Mouse (Mus musculus) hindbrain, embryonic 12.5 days (tissue): ENCODE measurements at regions not wholly inside any gene's neighbourhood (a gene's known extent, or its start where the extent isn't known, plus 50 kb on each side); places are given as distances from the start of the nearest gene placed in this dataset.
"Not testable (repeated sequence)": the region's sequence is repeated elsewhere in the genome, so short reads cannot be mapped to it uniquely, and the experiment has no call there.

ENCODE experiments used
- ATAC-seq: fragments of 200-750 bp; cut with Nextera tagmentation; 2 replicates; pipeline ENCODE4 v1.8.0; 2017; ENCODE audit warnings: moderate TSS enrichment; ENCODE audit not compliant: low FRiP score
- H3K27ac ChIP-seq: fragments of 300-500 bp; sonication (generic); 2 replicates; pipeline ENCODE4 v1.5.1; 2016; ENCODE audit warnings: mild to moderate bottlenecking
- H3K27me3 ChIP-seq: fragments of 300-500 bp; sonication (generic); 2 replicates; pipeline ENCODE4 v1.6.1; 2016; ENCODE audit warnings: mild to moderate bottlenecking
- H3K36me3 ChIP-seq: fragments of 300-500 bp; sonication (generic); 2 replicates; pipeline ENCODE4 v1.6.1; 2016; ENCODE audit warnings: mild to moderate bottlenecking
- H3K4me1 ChIP-seq: fragments of 300-500 bp; sonication (generic); 2 replicates; pipeline ENCODE4 v1.6.1; 2016
- H3K4me2 ChIP-seq: fragments of 300-500 bp; sonication (generic); replicated peaks from 2 replicates; pipeline ENCODE4 v1.6.1; 2016; ENCODE audit warnings: mild to moderate bottlenecking
- H3K4me3 ChIP-seq: fragments of 300-500 bp; sonication (generic); 2 replicates; pipeline ENCODE4 v1.5.1; 2016; ENCODE audit warnings: mild to moderate bottlenecking
- H3K9ac ChIP-seq: fragments of 300-500 bp; sonication (generic); 2 replicates; pipeline ENCODE4 v1.6.1; 2016; ENCODE audit warnings: mild to moderate bottlenecking, moderate library complexity
- H3K9me3 ChIP-seq: fragments of 300-500 bp; sonication (generic); replicated peaks from 2 replicates; pipeline ENCODE4 v1.6.1; 2016; ENCODE audit warnings: mild to moderate bottlenecking
- WGBS: fragments of 180-500 bp; shearing (Covaris S2); methylation state at CpG from one replicate; pipeline ENCODE4 v1.1.7; 2016; 5-methylcytosine and 5-hydroxymethylcytosine counted together

GRCm38 (mm10) chr12:18207941-18208340 is 306.4 kb upstream of the 5730507C01Rik start:
- ATAC-seq, H3K27ac ChIP-seq: not testable (repeated sequence)
- WGBS, result 97% methylated on average over 1 of the region's 1 CpGs

GRCm38 (mm10) chr12:18216432-18216926 is 297.8 kb upstream of the 5730507C01Rik start:
- H3K4me1 ChIP-seq, H3K36me3 ChIP-seq, H3K9ac ChIP-seq, ATAC-seq, H3K4me3 ChIP-seq, H3K27ac ChIP-seq, H3K27me3 ChIP-seq, H3K4me2 ChIP-seq: not testable (repeated sequence)
- peaks cover 64% of the 10 kb centered on the region for H3K9me3 ChIP-seq
- WGBS, result 89% methylated on average over 16 of the region's 16 CpGs

More at GRCm38 (mm10) chr12:18207941-18208340, 306.4 kb upstream of the 5730507C01Rik start:
- H3K4me3 ChIP-seq, H3K9ac ChIP-seq, H3K36me3 ChIP-seq, H3K4me2 ChIP-seq, H3K4me1 ChIP-seq, H3K27me3 ChIP-seq: not testable (repeated sequence)
- peaks cover 57% of the 10 kb centered on the region for H3K9me3 ChIP-seq

- 81% methylated on average over 6 of the region's 6 CpGs for WGBS
- H3K9me3 ChIP-seq, result peaks cover 72% of the 10 kb centered on the region
- no peak overlapping the region for H3K4me2 ChIP-seq
- no peak overlapping the region for H3K27ac ChIP-seq
- no peaks in the 10 kb centered on the region for H3K27me3 ChIP-seq
- no peak overlapping the region for H3K9ac ChIP-seq
- no peaks in the 10 kb centered on the region for H3K36me3 ChIP-seq
- ATAC-seq, result no peak
- no peaks in the 10 kb centered on the region for H3K4me1 ChIP-seq
- H3K4me3 ChIP-seq, result no peak overlapping the region
Observed at GRCm38 (mm10) chr12:18224516-18224915, 289.8 kb upstream of the 5730507C01Rik start.

GRCm38 (mm10) chr12:18226691-18227090 is 287.6 kb upstream of the 5730507C01Rik start:
- no peaks in the 10 kb centered on the region for H3K36me3 ChIP-seq
- no peak for ATAC-seq
- H3K9me3 ChIP-seq, result peaks cover 79% of the 10 kb centered on the region
- H3K4me1 ChIP-seq, result no peaks in the 10 kb centered on the region
- no peaks in the 10 kb centered on the region for H3K27me3 ChIP-seq
- WGBS, result 84% methylated on average over 10 of the region's 10 CpGs
- H3K27ac ChIP-seq, result no peak overlapping the region
- H3K4me3 ChIP-seq, result no peak overlapping the region
- H3K4me2 ChIP-seq, result no peak overlapping the region
- no peak overlapping the region for H3K9ac ChIP-seq

GRCm38 (mm10) chr12:18231896-18232295 is 282.4 kb upstream of the 5730507C01Rik start:
- not testable (repeated sequence) for ATAC-seq
- peaks cover 52% of the 10 kb centered on the region for H3K9me3 ChIP-seq

GRCm38 (mm10) chr12:18236330-18236729 is 278.0 kb upstream of the 5730507C01Rik start:
- peaks cover 56% of the 10 kb centered on the region for H3K9me3 ChIP-seq
- not testable (repeated sequence) for H3K27ac ChIP-seq, H3K27me3 ChIP-seq, H3K36me3 ChIP-seq, H3K9ac ChIP-seq, H3K4me2 ChIP-seq, ATAC-seq, H3K4me1 ChIP-seq, H3K4me3 ChIP-seq

More at GRCm38 (mm10) chr12:18231896-18232295, 282.4 kb upstream of the 5730507C01Rik start:
- H3K4me2 ChIP-seq, H3K27me3 ChIP-seq, H3K4me1 ChIP-seq, H3K9ac ChIP-seq, H3K4me3 ChIP-seq, H3K36me3 ChIP-seq, H3K27ac ChIP-seq: not testable (repeated sequence)
- 85% methylated on average over 5 of the region's 5 CpGs for WGBS

GRCm38 (mm10) chr12:18237549-18237948 is 276.8 kb upstream of the 5730507C01Rik start:
- WGBS, result 82% methylated on average over 9 of the region's 9 CpGs
- no peaks in the 10 kb centered on the region for H3K27me3 ChIP-seq
- H3K4me2 ChIP-seq, result no peak overlapping the region
- no peak overlapping the region for H3K27ac ChIP-seq
- H3K9ac ChIP-seq, result no peak overlapping the region
- H3K4me1 ChIP-seq, result no peaks in the 10 kb centered on the region
- H3K36me3 ChIP-seq, result no peaks in the 10 kb centered on the region
- no peak overlapping the region for H3K4me3 ChIP-seq
- peaks cover 60% of the 10 kb centered on the region for H3K9me3 ChIP-seq
- ATAC-seq, result no peak
